Mouse (Mus musculus) midbrain, embryonic 14.5 days (tissue): Measurements from ENCODE around the gene Slc5a6. TPM values are rescaled to one million over a fixed set of nuclear protein-coding genes. Genes with fewer than 3 reads are reported as not detected.
"Not testable (repeated sequence)": the region's sequence is repeated elsewhere in the genome, so short reads cannot be mapped to it uniquely, and the experiment has no call there.

Source experiments
- ATAC-seq: fragments of 200-750 bp; cut with Nextera tagmentation; 2 replicates; pipeline ENCODE4 v1.8.0; 2017; ENCODE audit warnings: moderate number of reproducible peaks, moderate library complexity; ENCODE audit not compliant: low FRiP score, low TSS enrichment
- DNase-seq: peaks from one replicate; pipeline ENCODE4 v3.0.0-alpha.2; 2015
- H3K27ac ChIP-seq: fragments of 300-500 bp; sonication (generic); replicated peaks from 2 replicates; pipeline ENCODE4 v1.5.1; 2014; ENCODE audit warnings: mild to moderate bottlenecking, low read depth, low read length, moderate library complexity
- H3K27me3 ChIP-seq: fragments of 300-500 bp; sonication (generic); 2 replicates; pipeline ENCODE4 v1.6.1; 2014; ENCODE audit warnings: low read length, control low read depth, mixed read lengths; ENCODE audit not compliant: control insufficient read depth, insufficient read depth
- H3K36me3 ChIP-seq: fragments of 300-500 bp; sonication (generic); 2 replicates; pipeline ENCODE4 v1.6.1; 2014; ENCODE audit warnings: low read length, control low read depth; ENCODE audit not compliant: control insufficient read depth, insufficient read depth
- H3K4me1 ChIP-seq: fragments of 300-500 bp; sonication (generic); 2 replicates; pipeline ENCODE4 v1.6.1; 2014; ENCODE audit warnings: mild to moderate bottlenecking, antibody characterized with exemption, low read length, control low read depth; ENCODE audit not compliant: control insufficient read depth, insufficient read depth
- H3K4me2 ChIP-seq: fragments of 300-500 bp; sonication (generic); 2 replicates; pipeline ENCODE4 v1.6.1; 2014; ENCODE audit warnings: mild to moderate bottlenecking, low read length, moderate library complexity
- H3K4me3 ChIP-seq: fragments of 300-500 bp; sonication (generic); replicated peaks from 2 replicates; pipeline ENCODE4 v1.5.1; 2014; ENCODE audit warnings: low read depth, low read length
- H3K9ac ChIP-seq: fragments of 300-500 bp; sonication (generic); replicated peaks from 2 replicates; pipeline ENCODE4 v1.6.1; 2014; ENCODE audit warnings: mild to moderate bottlenecking, low read length, moderate library complexity
- H3K9me3 ChIP-seq: fragments of 300-500 bp; sonication (generic); 2 replicates; pipeline ENCODE4 v1.6.1; 2016; ENCODE audit warnings: low read length, control low read depth, mixed read lengths; ENCODE audit not compliant: control insufficient read depth
- WGBS: fragments of 180-500 bp; shearing (Covaris S2); extraction: QIAGEN DNeasy Blood & Tissue Kit; methylation state at CpG from one replicate; pipeline ENCODE4 v1.1.7; 2014; 5-methylcytosine and 5-hydroxymethylcytosine counted together
- polyA plus RNA-seq: library from polyadenylated mRNA; unstranded; fragments of >200 nt; fragmentation: Nextera tagmentation; extraction: Ambion mirVana; gene quantifications from 2 replicates; pipeline ENCODE4 v1.2.1, GENCODE M21; 2014

Slc5a6 gene
- polyA plus RNA-seq, 1 experiment from 2014 or later: 19.2 TPM

- Histone ChIP-seq H3K9me3 (no peaks in the 10 kb centered on the region), H3K27me3 (no peaks in the 10 kb centered on the region), H3K4me1 (no peaks in the 10 kb centered on the region), H3K4me2 (no peak overlapping the region), H3K4me3 (no peak overlapping the region), H3K9ac (no peak overlapping the region), H3K36me3 (peaks cover 75% of the 10 kb centered on the region), H3K27ac (no peak overlapping the region)
- 91% methylated on average over 13 of the region's 13 CpGs for WGBS
- DNase-seq: no peak
- ATAC-seq: no peak
Measured at GRCm38 (mm10) chr5:31076346-31076745, 27.6 kb upstream of the Slc5a6 start.

GRCm38 (mm10) chr5:31073176-31073575, 24.5 kb upstream of the Slc5a6 start:
- 96% methylated on average over 12 of the region's 12 CpGs for WGBS
- DNase-seq (no peak), ATAC-seq (no peak)
- H3K4me2 ChIP-seq: no peak overlapping the region
- H3K4me1 ChIP-seq: no peaks in the 10 kb centered on the region
- H3K4me3 ChIP-seq: no peak overlapping the region
- no peaks in the 10 kb centered on the region for H3K9me3 ChIP-seq
- H3K27me3 ChIP-seq: no peaks in the 10 kb centered on the region
- no peak overlapping the region for H3K27ac ChIP-seq
- H3K36me3 ChIP-seq: peaks cover 96% of the 10 kb centered on the region
- no peak overlapping the region for H3K9ac ChIP-seq

GRCm38 (mm10) chr5:31071821-31072220, 23.1 kb upstream of the Slc5a6 start:
- no peak for DNase-seq
- Histone ChIP-seq H3K27ac (no peak overlapping the region), H3K36me3 (peaks cover 96% of the 10 kb centered on the region), H3K4me2 (no peak overlapping the region), H3K27me3 (no peaks in the 10 kb centered on the region), H3K9me3 (no peaks in the 10 kb centered on the region), H3K4me3 (no peak overlapping the region), H3K4me1 (no peaks in the 10 kb centered on the region), H3K9ac (no peak overlapping the region)
- 96% methylated on average over 11 of the region's 11 CpGs for WGBS
- no peak for ATAC-seq

- Histone ChIP-seq H3K4me2 (no peak overlapping the region), H3K9me3 (no peaks in the 10 kb centered on the region), H3K4me1 (no peaks in the 10 kb centered on the region), H3K27ac (no peak overlapping the region), H3K4me3 (no peak overlapping the region), H3K9ac (no peak overlapping the region), H3K36me3 (peaks cover 97% of the 10 kb centered on the region), H3K27me3 (no peaks in the 10 kb centered on the region)
- 96% methylated on average over 2 of the region's 2 CpGs for WGBS
- no peak for ATAC-seq
- no peak for DNase-seq
Measured at GRCm38 (mm10) chr5:31071059-31071458, 22.3 kb upstream of the Slc5a6 start.

- no peaks in the 10 kb centered on the region for H3K4me1 ChIP-seq
- H3K4me3 ChIP-seq: no peak overlapping the region
- H3K9me3 ChIP-seq: no peaks in the 10 kb centered on the region
- no peak overlapping the region for H3K9ac ChIP-seq
- H3K27ac ChIP-seq: no peak overlapping the region
- H3K36me3 ChIP-seq: peaks cover 91% of the 10 kb centered on the region
- 98% methylated on average over 3 of the region's 3 CpGs for WGBS
- H3K4me2 ChIP-seq: no peak overlapping the region
- no peaks in the 10 kb centered on the region for H3K27me3 ChIP-seq
- no peak for ATAC-seq
- no peak for DNase-seq
Measured at GRCm38 (mm10) chr5:31069810-31070209, 21.1 kb upstream of the Slc5a6 start.

- WGBS: 24% methylated on average over 19 of the region's 19 CpGs
- DNase-seq: no peak
- H3K27ac ChIP-seq: peak overlapping the region; percentile 70
- peak overlapping the region; percentile 77 for H3K9ac ChIP-seq
- no peaks in the 10 kb centered on the region for H3K9me3 ChIP-seq
- no peak; the same call in 1 of the 2 replicates for ATAC-seq
- H3K36me3 ChIP-seq: peaks cover 28% of the 10 kb centered on the region
- H3K4me3 ChIP-seq: peak overlapping the region; percentile 63
- no peaks in the 10 kb centered on the region for H3K27me3 ChIP-seq
- H3K4me1 ChIP-seq: peaks cover 15% of the 10 kb centered on the region
- peak overlapping the region; percentile 96 for H3K4me2 ChIP-seq
Measured at GRCm38 (mm10) chr5:31055216-31056140, 6.8 kb upstream of the Slc5a6 start.

- Histone ChIP-seq H3K4me2 (peak within 1 kb of the TSS; percentile 96), H3K27me3 (no peaks in the 10 kb centered on the region), H3K9me3 (no peaks in the 10 kb centered on the region), H3K4me1 (peaks cover 15% of the 10 kb centered on the region), H3K27ac (peak within 1 kb of the TSS; percentile 78), H3K9ac (peak within 1 kb of the TSS; percentile 77), H3K4me3 (peak within 1 kb of the TSS; percentile 63), H3K36me3 (peaks cover 18% of the 10 kb centered on the region)
- WGBS: under 1% methylated on average over 64 of the region's 64 CpGs
- DNase-seq: peak; percentile 96
- ATAC-seq: peak; percentile 97
Measured at GRCm38 (mm10) chr5:31054261-31055215, 5.8 kb upstream of the Slc5a6 start, which contains the start of gene Cad. Cad (plus strand) TSS chr5:31054780.

GRCm38 (mm10) chr5:31053728-31054127, 5.0 kb upstream of the Slc5a6 start:
- ATAC-seq, H3K27me3 ChIP-seq, H3K9me3 ChIP-seq, DNase-seq: not testable (repeated sequence)
- peak overlapping the region; percentile 96 for H3K4me2 ChIP-seq
- peak overlapping the region; percentile 78 for H3K27ac ChIP-seq
- peak overlapping the region; percentile 77 for H3K9ac ChIP-seq
- WGBS: 57% methylated on average over 4 of the region's 4 CpGs
- peak overlapping the region; percentile 63 for H3K4me3 ChIP-seq
- H3K36me3 ChIP-seq: peaks cover 11% of the 10 kb centered on the region; the same call in 1 of the 2 replicates
- H3K4me1 ChIP-seq: peaks cover 15% of the 10 kb centered on the region
